Mouse (Mus musculus): ENCODE measurements around the gene Drc3.
"Not testable (repeated sequence)": the region's sequence is repeated elsewhere in the genome, so short reads cannot be mapped to it uniquely, and the experiment has no call there.

Drc3 gene

DNA sequence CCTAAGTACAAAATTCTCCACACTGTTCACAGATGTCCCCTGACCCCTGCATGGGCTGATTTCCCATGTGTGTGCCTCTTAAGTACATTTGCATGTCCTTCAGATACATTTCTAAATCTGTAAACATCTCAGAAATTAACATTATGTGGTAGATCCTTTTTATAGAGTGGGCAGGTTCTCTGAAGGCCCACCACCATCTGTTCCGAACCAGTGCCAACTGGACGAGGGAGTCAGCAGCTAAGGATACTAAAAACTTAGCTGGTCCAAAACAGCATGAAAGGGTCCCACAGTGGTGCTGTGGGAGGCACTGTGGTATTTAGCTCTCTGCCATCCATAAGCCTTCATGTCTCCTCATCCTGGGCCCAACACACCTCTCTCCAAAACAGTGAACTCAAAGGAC, 44.0 kb downstream of the Drc3 start:
- peak; percentile 36 to 53 for DNase-seq

DNA sequence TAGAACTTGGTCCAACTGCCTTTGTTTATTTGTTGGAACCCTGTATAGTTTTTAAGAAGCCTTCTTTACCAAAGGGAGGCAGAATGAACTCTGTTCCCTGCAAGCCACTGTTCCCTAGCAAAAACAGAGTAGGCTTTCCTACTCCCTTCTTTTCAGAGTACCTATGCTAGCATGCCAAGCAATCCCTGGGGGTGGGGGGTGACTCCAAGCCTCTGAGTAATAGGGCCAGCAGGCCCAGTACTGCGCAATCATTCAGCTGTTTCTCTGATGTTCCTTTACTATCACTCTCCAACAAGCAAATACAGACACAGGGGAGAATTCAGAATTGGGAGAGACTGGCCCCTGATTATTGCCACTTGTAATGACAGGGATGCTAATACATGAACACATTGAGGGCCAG, 53.5 kb downstream of the Drc3 start:
- no peak for DNase-seq

DNA sequence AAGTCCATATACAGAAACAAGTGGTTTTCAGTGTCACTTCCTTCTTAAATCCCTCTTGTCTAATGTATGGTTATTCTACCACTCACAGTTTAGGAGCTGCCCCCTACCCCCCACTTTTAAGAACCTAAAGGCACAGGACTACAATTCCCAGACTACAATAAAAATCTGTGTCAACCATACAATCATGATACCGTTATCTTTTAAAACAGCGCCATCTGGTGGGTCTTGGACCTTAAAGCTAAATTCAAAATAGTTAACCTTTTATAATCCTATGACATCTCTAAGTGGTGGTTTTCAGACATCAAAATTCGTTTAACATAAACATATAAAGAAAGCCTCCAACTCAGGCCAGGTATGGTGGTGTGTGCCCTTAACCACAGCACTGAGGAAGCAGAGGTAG, 59.0 kb downstream of the Drc3 start:
- peak; percentile 90 to 91 for DNase-seq

GRCm38 (mm10) chr11:60412921-60413320, 59.8 kb downstream of the Drc3 start:
- DNase-seq = no peak

DNA sequence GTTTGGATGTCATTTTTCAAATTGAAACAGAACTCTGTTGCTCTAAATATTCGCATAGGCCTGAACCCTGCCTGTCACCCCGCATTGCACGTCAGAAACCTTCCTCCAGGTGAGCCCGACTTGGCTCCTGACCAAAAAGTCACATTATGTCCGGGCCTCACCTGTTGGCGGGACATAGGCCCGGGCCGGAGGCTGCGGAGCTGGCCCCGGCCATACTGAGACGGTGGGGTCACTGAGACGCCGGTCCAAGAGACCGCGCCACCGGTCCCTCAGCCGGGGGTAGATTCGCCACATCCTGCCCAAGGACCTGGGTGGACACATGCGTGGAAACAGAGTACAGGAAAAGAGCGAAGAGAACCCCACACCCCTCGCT, 63.4 kb downstream of the Drc3 start:
- no peak for DNase-seq

- peak; percentile 99 for DNase-seq
Measured at GRCm38 (mm10) chr11:60416963-60417716, 64.0 kb downstream of the Drc3 start, which contains the start of gene Gid4. Gene Gid4, plus strand, starts transcription at chr11:60417145.

- no peak for DNase-seq
Measured at GRCm38 (mm10) chr11:60417717-60418472, 64.8 kb downstream of the Drc3 start, which contains the start of gene Atpaf2. Gene Atpaf2, minus strand, starts transcription at chr11:60418457.

DNA sequence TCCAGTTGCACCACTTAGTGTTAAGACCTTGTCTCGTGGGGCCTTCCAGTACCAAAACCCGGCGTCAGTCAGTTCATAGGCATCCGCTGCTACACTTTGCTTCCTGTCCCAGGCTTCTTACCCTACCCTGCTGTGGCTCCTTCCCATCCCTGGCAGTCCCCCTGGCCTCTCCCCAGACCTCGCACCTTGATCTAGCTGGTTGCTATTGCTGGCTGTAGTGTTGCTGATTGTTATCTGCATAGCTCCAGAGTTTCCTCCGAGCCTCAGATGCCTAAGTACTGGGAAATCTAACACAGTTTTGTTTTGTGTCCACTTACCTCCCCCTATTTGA, 65.3 kb downstream of the Drc3 start:
- peak; percentile 12 to 16 for DNase-seq

- DNase-seq = peak; percentile 20 to 23
Measured at GRCm38 (mm10) chr11:60422046-60422668, 69.0 kb downstream of the Drc3 start.

GRCm38 (mm10) chr11:60423006-60423405, 69.9 kb downstream of the Drc3 start:
- no peak for DNase-seq

DNA sequence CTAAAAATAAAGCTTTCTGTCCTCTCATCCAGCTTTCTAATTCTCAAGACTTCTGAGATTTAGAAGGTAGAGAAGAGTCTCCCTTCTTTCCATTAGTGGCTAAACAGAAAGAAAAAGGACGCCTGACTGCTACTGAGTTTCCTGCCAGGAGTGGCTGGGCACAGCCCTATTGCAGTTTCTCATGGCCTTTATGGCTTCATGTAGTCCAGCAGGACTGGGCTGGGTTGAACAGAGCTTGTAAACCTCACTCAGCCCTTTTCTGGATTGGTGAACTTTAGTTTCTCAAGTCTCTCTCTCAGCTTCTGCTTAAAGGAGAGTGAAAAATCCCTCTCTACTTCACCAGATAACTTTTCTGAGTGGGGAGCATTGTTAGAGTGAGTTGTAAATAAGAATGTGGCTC, 73.3 kb downstream of the Drc3 start:
- no peak for DNase-seq

GRCm38 (mm10) chr11:60427628-60428027, 74.5 kb downstream of the Drc3 start:
- no peak for DNase-seq

- no peak for DNase-seq
Measured at GRCm38 (mm10) chr11:60433501-60433900, 80.4 kb downstream of the Drc3 start.

- DNase-seq = no peak
Measured at GRCm38 (mm10) chr11:60435133-60435532, 82.0 kb downstream of the Drc3 start.

- no peak for DNase-seq
Measured at GRCm38 (mm10) chr11:60436618-60437017, 83.5 kb downstream of the Drc3 start.

DNA sequence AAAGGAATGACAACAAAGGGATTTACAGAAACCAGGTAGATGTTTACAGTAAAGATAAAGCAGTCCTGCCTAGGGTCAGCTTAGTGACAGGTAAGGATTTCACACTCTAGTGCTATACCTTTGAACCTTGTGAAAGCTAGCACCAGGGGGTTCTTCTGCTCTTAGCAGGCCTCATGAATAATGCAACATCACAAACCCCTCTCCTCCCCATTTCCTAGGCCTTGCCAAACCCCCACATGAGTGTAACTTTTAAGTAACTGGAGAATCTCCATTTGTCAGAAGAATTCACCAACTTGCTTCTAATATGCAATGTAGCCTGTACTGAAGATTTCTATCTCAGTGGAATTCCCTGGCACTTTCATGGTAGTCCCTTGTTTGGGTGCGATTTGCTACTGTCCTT, 86.5 kb downstream of the Drc3 start:
- not testable (repeated sequence) for DNase-seq

DNA sequence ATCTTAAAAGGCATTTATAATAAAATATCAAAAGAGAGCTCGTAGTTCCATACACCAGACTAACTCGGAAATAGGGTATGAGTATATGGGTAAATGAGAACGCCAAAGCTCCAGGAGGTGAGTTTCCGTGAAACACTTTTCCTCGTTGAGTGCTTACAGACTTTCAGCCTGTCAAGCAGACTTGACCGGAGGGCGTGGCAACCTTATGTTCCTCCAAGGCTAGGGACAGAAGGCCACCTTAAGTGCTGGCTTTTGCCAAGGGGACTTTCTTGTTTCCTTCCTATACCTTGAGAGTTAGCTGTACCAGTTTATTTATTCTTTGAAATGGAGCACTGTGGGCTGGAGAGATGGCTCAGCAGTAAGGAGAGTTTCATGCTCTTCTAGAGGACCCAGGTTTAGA, 87.0 kb downstream of the Drc3 start:
- DNase-seq = no peak

DNA sequence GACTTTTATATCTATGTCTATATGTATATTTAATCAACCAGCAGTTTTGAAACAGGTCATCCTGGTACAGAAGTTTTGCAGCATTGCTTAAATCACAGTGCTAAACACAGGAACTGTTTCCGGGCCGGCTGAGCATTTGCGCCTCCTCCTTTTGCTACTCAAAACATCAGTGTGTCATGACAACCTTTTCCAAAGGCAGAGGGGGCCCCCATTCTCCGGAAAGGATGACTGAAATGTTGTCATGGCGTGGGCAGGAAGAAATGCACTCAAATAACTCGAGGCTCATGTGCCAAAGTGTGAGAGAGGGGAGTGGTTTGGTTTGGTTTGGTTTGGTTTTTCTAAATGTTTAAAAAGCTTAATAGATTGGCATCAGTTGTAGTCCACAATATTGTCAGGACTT, 89.8 kb downstream of the Drc3 start:
- no peak for DNase-seq
